Mouse (Mus musculus) heart, postnatal 4 days (tissue): Measurements from ENCODE around the gene Psd4. TPM values are rescaled to one million over a fixed set of nuclear protein-coding genes. Genes with fewer than 3 reads are reported as not detected.

ENCODE experiments used
- DNase-seq: peaks from one replicate; pipeline ENCODE4 v3.0.0; 2021
- total RNA-seq, 2 experiments: library from RNA; stranded (reverse); gene quantifications; 2 replicates each; pipeline ENCODE4 v1.2.3; 2021

Psd4 gene
- total RNA-seq, 2 experiments from 2014 or later = 1.2 to 2.3 TPM

DNA sequence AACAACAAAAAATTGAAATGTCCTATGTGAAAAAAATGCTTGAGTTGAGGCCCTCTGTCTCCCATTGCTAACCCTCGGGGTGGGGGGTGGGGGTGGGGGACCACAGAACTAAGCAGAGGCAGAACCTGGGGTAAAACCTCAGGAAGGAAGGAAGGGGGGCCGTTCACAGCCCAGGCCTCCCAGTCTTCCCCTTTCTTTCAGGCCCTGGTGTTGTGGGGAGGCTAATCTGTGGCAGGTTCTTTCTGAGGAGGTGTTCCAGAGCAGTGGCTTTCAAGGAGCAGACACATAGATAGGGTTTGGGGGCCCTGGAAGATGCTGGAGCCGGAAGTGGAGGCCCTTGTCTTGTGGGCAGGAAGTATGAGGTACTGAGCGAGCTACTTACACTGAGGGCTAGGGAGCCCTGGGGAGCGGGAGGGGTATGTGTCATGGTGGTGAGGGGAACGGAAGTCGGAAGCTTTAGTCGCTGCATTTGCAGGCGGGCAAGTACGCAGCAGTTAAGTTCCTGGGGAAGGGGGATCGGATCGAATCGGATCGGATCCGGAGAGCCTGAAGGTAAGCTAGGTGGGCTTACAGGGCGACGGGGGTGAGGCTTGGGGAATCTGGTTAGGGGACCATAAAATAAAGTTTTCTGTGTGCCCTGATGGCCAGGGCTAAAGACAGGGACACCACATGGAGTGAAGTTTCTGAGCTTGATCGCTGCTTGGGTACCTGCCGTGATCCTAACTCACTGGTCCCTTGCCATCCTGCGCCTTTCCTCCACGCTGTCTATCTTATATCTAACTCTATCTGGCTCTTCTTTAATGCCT is 19.0 kb downstream of the Psd4 start:
- no peak for DNase-seq

DNA sequence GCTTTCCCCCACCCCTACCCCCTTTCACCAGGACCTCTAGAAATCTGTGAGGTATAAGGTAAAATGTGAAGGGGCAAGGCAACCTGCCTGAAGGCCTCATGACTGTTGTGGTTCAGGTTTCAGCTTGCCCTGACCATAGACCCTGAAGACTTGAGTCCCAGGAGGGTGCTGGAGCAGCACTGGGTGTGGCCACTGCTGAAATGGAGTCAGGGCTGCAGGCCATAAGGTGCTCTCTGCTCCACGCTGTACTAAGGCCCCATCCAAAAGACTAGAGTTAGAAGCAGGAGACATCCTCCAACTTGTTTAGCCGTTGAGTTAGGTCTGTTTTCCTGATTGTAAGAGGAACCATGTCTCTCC is 19.6 kb downstream of the Psd4 start:
- no peak for DNase-seq

DNA sequence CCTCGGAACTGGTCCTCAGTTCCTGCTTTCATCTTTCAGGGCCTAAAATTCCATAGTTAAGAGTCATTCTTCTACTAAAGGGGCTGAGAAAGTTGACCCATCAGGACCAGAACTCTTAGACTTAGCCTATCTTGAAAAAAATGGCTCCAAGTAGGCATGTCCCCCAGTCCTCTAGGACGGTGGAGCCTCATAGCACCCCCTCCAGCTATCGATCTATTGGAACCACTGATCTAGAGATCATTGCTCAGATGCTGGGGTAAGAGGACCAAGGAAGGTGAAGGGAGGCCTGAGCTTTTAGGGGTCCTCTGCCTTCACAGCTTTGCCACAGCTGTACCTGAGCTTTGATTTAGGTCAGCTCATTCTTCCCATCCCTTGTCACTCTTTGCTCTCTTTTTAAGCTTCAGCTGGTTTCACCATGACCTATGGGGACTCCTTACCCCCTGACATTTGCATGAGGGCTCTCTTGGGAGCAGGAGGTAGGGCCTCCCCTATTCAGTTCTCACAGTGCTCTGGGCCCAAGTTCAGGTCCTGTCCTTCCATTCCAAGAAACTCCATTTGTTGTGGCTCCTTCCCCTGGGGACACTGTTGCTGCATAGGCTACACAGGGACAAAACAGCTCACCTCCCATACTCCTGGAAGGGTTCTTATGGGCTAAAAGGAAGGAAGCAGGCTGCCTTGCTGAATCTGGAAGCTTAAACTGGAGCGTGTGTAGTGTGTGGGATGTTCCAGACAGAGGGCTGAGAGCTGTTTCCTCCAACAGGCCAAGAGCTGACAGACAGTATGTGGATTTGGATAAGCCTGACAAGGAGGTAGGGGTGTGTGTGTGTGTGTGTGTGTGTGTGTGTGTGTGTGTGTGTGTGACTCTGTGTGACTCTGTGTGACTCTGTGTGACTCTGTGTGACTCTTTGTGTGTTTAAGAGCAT is 20.2 kb downstream of the Psd4 start:
- DNase-seq = no peak

DNA sequence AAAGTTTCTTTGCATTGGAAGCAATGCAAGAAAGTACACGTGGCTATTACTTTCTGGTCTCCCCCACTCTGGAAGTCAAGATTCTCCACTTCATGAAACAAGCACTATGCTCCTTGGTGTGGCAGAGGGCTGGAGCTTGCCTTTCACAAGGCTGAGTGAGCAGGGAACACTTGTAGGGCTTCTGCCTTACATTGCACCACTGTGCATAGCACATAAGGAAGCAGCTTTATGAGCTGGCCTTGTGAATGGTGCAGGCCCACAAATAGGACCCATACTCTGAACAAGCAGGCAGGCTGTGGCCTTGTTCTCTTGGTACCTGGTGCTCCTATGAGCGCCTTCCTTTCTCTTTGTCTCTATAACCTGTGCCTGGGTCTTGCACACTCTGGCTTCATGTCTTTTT is 25.9 kb downstream of the Psd4 start:
- no peak for DNase-seq

DNA sequence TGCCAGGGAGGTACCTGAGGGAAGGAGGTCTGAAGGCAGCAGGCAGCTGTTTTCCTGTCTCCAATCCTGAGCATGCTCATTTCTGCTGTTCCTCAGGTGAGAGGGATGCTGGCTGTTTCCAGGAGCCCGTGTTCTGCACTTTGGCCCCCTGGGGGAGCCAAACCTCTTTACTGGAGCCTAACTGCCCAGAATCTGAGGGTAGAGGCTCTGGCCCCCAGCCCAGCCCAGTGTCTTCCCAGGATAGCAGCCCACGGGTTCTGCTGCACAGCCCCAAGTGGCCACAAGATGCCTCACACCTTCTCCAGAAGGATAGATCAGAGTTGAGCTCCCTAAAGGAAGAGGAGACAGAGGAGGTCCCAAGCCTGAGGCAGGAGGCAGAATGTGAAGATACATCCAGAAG is 29.7 kb downstream of the Psd4 start:
- no peak for DNase-seq

DNA sequence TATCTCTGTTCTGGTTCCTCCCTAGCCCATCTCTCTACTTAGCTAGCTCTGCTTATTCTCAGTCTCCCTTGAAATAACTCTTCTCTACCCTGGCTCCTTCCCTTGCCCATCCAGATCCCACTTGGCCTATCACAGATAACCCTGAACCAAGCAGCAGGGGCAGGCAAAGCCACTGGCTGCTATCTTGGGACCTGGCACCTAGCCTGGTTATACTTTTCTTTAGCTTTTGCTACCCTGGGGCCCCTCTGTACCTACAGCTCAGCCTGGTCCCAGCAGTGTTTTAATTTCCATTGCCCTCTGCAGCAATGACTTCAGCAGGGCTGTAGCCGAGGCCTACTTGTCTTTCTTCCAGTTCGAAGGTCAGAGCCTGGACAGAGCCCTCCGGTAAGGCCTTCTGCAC is 33.3 kb downstream of the Psd4 start:
- no peak for DNase-seq

DNA sequence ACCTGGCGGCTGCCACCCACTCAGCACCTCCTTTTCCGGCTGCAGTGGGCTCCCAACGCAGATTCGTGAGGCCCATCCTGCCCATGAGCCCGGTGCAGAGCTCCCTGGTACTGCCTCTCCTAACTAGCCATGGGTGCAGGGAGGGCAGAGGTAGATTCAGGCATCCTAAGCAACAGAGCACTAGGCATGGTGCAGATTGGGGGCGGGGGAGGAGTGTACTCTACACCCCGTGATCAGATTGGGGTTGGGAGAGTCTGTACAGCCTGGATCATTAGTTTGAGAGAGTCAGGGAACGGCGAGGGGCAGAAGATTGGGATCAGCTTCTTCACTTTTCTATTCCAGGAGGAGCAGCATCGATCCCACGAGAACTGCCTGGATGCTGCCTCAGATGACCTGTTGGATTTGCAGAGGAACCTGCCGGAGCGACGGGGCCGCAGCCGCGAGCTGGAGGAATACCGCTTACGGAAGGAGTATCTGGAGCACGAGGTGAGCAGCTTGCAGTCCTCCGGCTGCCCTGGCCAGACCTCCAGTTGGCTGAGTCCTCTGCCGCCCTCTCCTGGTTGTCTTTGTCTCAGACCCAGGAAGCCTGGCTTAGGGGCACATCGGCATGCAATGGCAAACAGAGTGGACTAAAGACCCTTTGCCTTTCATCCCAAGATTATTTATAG is 38.1 kb downstream of the Psd4 start:
- DNase-seq = peak; percentile 85

DNA sequence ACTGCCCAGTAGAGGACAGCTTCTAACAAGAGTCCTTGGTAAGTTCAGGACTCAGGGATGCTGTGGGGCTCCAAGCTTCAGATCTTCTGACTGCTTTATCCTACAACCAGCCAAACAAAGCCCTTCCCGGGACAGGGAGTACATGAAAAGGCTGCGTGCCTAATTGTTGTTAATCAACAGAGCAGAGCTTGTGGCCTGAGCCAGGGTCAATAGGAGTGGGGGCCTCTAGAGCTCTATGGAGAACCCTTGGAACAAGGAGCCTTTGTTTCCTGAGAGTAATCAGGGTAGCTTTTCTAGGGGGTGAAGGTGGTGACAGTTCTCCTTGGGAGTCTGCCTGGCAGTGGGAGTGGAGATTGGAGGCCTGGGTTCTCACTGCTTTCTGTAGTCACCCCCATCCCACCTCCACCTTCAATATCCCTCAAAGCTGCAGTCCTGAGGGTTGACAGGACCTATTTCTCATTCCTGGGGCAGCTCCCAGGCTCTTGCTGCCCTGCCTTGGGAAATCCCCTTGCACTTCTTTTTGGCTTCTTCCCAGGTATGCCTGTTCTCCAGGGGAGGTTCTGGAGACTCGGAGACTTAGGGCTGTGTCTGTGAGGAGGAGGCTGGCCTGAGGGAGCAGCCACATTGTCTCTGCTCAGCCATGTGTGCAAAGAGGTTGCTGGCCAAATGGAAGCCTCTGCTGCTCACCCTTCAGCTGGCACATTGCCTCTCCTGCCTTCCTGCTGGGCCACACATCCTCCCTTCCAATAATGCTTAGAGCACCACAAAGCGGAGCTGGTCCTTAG is 40.5 kb downstream of the Psd4 start:
- no peak for DNase-seq

DNA sequence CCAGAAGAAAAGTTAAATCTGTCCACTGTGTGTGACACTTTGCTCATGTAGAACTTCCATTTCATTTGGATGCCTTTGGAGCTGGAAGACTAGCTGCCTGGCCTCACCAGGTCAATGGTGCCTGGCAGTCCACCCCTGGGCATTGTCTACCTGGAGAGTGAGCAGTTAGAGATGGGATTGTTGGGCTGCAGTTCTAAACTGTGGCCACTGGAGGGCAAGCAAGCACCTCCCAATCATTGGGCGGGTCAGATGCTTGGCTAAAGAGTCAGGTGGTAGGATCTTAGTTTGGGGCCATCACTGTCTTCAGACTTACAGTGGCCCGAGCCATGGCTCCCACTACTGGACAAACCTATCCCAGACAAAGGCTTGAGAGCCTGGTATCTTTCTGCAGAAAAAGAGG is 41.8 kb downstream of the Psd4 start:
- DNase-seq = peak; percentile 81

DNA sequence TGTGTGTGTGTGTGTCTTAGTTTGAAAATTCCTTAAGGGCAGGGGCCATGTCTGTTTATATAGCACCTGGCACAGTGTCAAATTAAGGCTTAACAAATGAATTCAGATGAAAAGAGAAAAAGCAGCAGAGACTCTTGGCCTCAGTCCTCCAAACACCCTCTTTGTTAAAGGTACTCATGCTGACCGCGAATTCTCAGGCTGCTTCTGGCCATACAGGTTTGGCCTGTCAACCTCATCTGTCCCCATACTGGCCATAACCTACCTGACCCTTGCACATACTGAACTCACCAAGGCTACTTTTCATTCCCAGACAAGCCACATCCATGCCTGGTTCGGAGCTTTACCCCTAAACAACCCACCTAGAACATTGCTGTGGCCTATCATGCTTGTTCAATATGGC is 45.8 kb downstream of the Psd4 start:
- DNase-seq = no peak

DNA sequence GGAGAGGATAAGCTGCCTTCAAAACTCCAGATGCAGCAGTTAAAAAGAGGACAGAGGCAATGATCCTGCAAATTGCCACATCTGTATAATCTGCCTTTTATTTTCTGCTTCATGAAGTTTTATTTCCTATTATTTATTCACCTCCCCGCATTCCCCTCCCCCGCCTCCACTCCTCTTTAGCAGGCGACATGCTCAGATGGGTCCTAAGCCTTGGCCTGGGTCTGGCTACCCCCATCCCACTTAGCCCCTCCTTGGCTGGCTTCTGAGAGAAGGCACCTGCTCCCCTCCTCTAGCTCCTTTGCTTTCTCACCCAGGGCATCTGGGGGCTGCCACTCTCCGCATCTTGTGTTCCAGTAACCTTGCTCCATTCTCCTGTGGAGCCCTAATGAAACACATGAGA is 46.3 kb downstream of the Psd4 start:
- no peak for DNase-seq

DNA sequence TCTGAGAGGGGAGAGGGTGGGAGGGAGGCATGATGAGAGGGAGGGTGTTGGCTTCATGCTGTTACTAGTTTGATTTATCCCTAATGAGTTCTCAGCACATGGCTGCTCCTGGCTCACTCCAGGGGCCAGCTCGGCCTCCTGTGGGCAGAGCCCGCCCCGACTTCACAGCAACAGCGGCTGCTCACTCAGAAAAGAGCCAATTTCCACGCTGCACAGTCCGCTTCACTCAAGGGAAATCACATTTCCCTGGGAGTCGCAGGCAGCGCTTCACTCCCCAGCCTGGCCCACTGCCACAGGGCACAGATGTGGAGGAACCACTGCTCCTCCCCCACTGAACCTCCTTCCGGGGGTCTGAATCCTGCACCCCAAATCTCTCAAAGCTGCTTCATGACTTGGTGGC is 49.3 kb downstream of the Psd4 start:
- peak; percentile 11 for DNase-seq

DNA sequence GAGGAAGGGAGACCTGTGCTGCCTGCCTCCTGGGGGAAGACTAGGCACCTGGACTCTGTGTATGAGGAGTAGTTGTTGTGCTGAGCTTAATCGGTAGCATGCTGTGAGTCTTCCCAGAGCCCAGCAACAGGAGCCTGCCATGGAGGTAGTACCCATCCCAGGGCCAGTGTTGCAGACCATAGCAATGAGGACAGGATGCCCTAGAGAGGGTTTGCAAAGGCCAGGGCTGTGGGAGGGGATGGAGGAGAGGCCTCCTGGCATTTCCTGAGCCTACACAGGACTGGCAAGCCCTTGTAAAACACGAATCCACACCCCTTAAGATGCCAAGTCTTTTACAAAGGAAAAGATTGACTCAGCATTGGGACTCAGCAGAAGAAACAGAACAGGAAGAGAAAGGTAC is 49.7 kb downstream of the Psd4 start:
- DNase-seq = no peak

DNA sequence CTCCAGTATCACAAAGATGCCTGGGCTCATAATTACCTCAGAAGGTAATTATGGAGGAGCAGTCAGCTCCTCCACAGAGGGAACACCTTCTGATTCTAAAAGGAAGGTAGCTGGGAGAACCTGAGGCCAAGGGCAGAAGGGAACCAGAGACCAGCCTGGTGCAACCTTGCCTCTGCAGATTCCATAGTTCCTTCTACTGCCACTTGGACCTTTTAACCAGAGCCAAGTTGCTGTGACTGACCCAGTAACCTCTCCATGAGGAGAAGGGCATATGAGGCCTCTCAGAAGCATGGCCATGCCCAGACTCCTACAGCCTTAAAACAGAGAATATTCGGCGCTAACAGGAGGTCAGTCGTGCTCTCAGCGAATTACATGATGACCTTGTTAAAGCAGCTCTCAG is 50.2 kb downstream of the Psd4 start:
- DNase-seq = no peak

DNA sequence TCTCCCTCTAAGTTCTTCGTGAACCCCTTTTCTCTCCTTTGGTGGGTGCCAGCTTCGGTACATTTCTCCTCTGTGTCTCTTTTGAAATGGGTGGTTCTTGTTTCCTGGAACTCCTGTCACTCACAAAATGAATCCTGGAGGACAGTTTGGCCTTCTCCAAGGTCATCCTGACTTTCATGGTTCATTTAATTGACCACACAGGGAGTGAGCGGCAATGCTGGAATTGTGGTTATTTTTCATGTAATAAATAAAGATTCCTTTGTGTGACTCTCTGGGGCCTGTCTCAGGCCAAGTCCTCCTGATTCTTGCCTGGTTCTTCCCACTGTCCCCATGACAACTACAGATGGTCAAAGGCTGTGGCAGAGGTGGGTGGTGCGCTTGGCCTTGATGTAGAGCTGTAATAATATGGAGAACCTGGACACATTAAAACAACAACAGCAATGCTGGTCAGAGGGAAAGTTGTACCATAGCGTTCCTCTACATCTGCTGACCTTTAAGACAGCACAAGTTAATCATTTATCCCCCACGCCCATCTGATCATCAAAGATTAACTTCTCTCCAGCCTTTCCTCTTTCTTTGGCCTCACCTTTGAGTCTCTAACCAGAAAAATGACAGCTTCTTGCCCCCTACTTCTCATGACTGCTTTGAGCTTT is 54.0 kb downstream of the Psd4 start:
- DNase-seq = no peak

DNA sequence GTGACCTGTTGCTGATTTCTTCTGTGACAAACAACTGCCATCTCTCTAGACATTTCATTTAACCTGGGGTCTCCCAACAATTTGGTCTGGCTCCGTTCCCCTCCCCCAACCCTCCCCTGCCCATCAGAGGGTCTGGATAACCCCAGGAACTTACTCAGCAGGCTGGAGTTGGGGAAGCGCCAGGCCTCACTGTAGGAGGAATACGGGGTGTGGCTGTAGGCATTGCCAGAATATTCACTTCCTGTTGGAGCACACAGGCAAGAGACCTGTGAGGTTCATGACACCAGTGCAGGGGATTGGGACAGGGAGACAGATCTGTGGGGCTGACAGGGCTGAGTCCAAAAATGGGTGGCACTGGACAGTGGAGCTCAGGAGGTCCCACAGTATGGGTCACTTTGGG is 55.4 kb downstream of the Psd4 start:
- DNase-seq = no peak

DNA sequence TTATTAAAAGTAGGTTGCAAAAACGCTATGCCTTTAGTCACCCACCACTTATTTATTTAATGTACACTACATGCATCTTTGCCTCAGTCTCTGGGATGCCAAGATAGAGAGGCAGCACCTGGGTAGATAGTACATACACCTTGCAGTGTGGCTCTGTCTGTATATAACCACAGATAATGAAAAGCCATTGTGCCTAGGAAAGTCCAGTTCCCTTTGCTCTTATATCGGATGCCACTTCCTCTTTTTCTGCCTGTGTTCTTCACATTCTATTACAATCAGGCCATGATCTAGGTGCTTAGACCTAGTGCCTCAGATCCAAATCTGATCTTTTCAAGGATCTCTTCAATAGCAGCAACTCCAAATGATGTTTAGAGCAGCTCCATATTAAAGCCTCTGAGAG is 58.2 kb downstream of the Psd4 start:
- DNase-seq = no peak

DNA sequence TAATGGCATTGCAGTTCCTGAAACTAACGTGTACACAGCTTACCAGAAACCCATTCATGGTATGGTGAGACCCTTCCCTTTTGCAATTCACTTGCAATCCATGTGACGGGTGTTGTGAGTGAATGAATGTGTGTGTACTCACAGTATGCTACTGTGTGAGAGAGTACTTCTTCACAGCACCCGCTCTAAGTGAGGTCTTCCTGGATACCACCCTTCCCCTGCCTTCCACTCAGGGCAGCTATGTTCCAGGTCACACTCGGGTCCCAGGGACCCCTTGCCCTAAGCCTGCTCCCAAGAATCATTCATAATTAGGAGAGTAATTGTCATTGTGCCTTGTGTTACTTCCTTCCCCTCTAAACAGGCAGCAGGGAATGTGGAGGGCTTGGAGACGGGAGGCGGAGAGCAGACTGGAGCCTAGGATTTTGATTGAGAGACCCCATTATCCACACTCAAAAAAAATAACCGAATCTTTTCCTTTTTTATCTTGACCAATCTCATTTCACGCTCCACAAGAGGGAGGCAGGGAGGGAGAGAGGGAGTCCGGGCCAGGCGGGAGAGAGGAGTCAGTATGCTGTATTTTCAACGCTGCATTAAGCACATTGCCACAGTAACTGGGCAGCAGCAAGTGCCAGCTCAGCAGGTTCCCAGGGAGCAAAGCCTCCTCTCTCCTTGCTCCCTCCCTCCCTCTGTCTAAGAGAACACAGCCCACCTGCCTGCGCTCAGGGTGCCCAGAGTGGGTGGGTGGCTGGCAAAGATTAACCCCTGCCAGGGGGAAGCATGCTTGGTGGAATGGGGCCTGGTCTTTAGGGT is 60.7 kb downstream of the Psd4 start:
- DNase-seq = no peak

DNA sequence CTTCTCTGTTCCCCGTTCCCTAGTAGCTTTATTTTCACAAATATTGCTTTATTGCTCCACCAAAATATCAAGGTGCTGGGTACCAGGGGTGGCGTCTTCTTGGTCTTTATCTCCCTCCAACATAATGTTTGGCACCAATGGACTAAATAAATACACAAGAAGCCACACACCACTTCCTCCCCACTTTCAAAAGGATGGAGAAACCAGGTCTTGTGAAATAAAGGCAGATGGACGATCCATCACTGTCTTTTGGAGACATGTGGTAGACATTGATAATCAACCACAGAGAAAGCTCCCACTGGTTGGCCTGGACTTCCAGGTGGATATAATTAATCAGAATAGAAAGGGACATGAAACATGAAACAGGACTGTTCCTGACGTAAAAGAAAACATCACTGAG is 62.4 kb downstream of the Psd4 start:
- no peak for DNase-seq

DNA sequence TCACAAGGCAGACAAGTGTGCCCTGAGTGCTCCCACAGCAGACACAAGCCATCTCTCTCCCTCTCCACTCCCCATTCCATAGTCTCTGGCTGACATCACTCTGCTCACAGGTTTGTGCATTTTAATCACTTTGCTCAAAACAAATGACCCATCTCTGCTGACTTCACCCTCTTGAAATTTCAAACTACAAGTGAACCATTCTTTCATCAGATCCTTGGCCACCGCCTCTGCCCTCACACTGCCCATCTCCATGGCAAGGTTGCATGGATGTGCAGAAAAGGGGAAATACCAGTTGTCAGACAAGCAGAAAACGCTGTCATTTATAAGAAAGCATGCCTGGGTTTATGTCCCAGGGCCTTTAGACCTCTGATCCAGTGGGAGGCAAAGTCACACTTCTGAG is 67.3 kb downstream of the Psd4 start:
- DNase-seq = no peak

DNA sequence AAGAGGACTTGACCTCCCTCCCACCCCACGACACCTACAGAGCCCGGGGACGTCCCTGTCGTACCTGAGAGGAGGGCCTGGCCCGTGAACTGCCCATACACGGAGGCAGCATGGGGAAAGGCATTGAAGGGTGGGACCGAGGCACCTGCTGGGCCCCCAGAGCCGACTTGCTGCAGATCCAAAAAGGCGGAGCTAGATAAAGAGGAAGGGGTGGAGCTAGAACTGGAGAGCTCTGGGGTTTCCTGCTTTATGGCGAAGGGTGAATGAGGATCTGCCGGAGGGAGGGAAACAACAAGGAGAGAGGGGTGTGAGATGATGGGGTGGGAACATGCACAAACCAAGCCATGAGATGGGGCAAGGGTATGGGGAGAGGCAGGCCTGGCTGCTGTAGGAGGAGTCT is 68.3 kb downstream of the Psd4 start:
- no peak for DNase-seq
